Mouse (Mus musculus) forebrain, embryonic 14.5 days (tissue): ENCODE data around the gene Echs1. TPM values are rescaled to one million over a fixed set of nuclear protein-coding genes. Genes with fewer than 3 reads are reported as not detected.

ENCODE experiments used
- ATAC-seq: fragments of 200-750 bp; cut with Nextera tagmentation; 2 replicates; pipeline ENCODE4 v1.8.0; 2017; ENCODE audit warnings: mild to moderate bottlenecking, moderate library complexity
- DNase-seq: peaks from one replicate; pipeline ENCODE4 v3.0.0-alpha.2; 2015; ENCODE audit warnings: low spot score
- H3K27ac ChIP-seq: fragments of 300-500 bp; sonication (generic); 2 replicates; pipeline ENCODE4 v1.5.1; 2014; ENCODE audit warnings: low read depth, mild to moderate bottlenecking, control low read depth, low read length, moderate library complexity
- H3K27me3 ChIP-seq: fragments of 300-500 bp; sonication (generic); replicated peaks from 2 replicates; pipeline ENCODE4 v1.6.1; 2014; ENCODE audit warnings: low read length, control low read depth, mixed read lengths; ENCODE audit not compliant: control insufficient read depth, insufficient read depth
- H3K36me3 ChIP-seq: fragments of 300-500 bp; sonication (generic); 2 replicates; pipeline ENCODE4 v1.6.1; 2014; ENCODE audit warnings: low read length, control low read depth; ENCODE audit not compliant: control insufficient read depth, insufficient read depth
- H3K4me1 ChIP-seq: fragments of 300-500 bp; sonication (generic); 2 replicates; pipeline ENCODE4 v1.6.1; 2014; ENCODE audit warnings: antibody characterized with exemption, low read length, control low read depth; ENCODE audit not compliant: control insufficient read depth, insufficient read depth
- H3K4me2 ChIP-seq: fragments of 300-500 bp; sonication (generic); 2 replicates; pipeline ENCODE4 v1.6.1; 2014; ENCODE audit warnings: mild to moderate bottlenecking, control low read depth, low read length
- H3K4me3 ChIP-seq: fragments of 300-500 bp; sonication (generic); 2 replicates; pipeline ENCODE4 v1.5.1; 2014; ENCODE audit warnings: low read depth, low read length, control low read depth
- H3K9ac ChIP-seq: fragments of 300-500 bp; sonication (generic); 2 replicates; pipeline ENCODE4 v1.6.1; 2014; ENCODE audit warnings: mild to moderate bottlenecking, low read length, control low read depth, moderate library complexity
- H3K9me3 ChIP-seq: fragments of 300-500 bp; sonication (generic); replicated peaks from 2 replicates; pipeline ENCODE4 v1.6.1; 2016; ENCODE audit warnings: low read length, control low read depth, mixed read lengths; ENCODE audit not compliant: control insufficient read depth
- WGBS: fragments of 180-500 bp; shearing (Covaris S2); extraction: QIAGEN DNeasy Blood & Tissue Kit; methylation state at CpG from one replicate; pipeline ENCODE4 v1.1.7; 2014; 5-methylcytosine and 5-hydroxymethylcytosine counted together
- polyA plus RNA-seq: library from polyadenylated mRNA; unstranded; fragments of >200 nt; fragmentation: Nextera tagmentation; extraction: Ambion mirVana; gene quantifications from 2 replicates; pipeline ENCODE4 v1.2.1, GENCODE M21; 2014

Echs1 gene
- polyA plus RNA-seq: 138 and 154 TPM in 2 replicates

GRCm38 (mm10) chr7:140116329-140117054 lies at the start of gene Echs1:
Echs1 (minus strand) TSS chr7:140116476.
- Histone ChIP-seq H3K9ac (peak within 1 kb of the TSS; percentile 90), H3K9me3 (no peaks in the 10 kb centered on the region), H3K27ac (peak within 1 kb of the TSS; percentile 66), H3K4me2 (peak within 1 kb of the TSS; percentile 96), H3K36me3 (peaks cover 15% of the 10 kb centered on the region), H3K27me3 (no peaks in the 10 kb centered on the region), H3K4me3 (peak within 1 kb of the TSS; percentile 76), H3K4me1 (no peaks in the 10 kb centered on the region)
- peak; percentile 94 for ATAC-seq
- WGBS: 4% methylated on average over 28 of the region's 28 CpGs
- DNase-seq: peak; percentile 86

- no peak for DNase-seq
- 76% methylated on average over 7 of the region's 7 CpGs for WGBS
- no peak for ATAC-seq
Measured at GRCm38 (mm10) chr7:140164664-140165063, 48.4 kb upstream of the Echs1 start, which contains the start of gene Olfr522. Olfr522 (minus strand) TSS chr7:140164764.

GRCm38 (mm10) chr7:140160363-140160762 lies 44.1 kb upstream of the Echs1 start:
- Histone ChIP-seq H3K9me3 (no peaks in the 10 kb centered on the region), H3K4me1 (no peaks in the 10 kb centered on the region), H3K4me2 (no peak overlapping the region), H3K27me3 (no peaks in the 10 kb centered on the region), H3K27ac (no peak overlapping the region), H3K36me3 (no peaks in the 10 kb centered on the region), H3K9ac (no peak overlapping the region), H3K4me3 (no peak overlapping the region)
- 80% methylated on average over 3 of the region's 3 CpGs for WGBS
- DNase-seq (no peak), ATAC-seq (no peak)

More at GRCm38 (mm10) chr7:140164664-140165063, 48.4 kb upstream of the Echs1 start, which contains the start of gene Olfr522:
- Histone ChIP-seq H3K9ac (no peak within 1 kb of the TSS), H3K36me3 (no peaks in the 10 kb centered on the region), H3K4me2 (no peak within 1 kb of the TSS), H3K9me3 (no peaks in the 10 kb centered on the region), H3K4me3 (no peak within 1 kb of the TSS), H3K27me3 (no peaks in the 10 kb centered on the region), H3K27ac (no peak within 1 kb of the TSS), H3K4me1 (no peaks in the 10 kb centered on the region)

GRCm38 (mm10) chr7:140154218-140154927 lies 38.1 kb upstream of the Echs1 start, which contains the start of gene Sprn:
Sprn (minus strand) TSS chr7:140154877.
- Histone ChIP-seq H3K4me2 (peak within 1 kb of the TSS; percentile 55), H3K36me3 (no peaks in the 10 kb centered on the region), H3K27ac (peak within 1 kb of the TSS; percentile 60; the same call in 1 of the 2 replicates), H3K9me3 (no peaks in the 10 kb centered on the region), H3K4me3 (peak within 1 kb of the TSS; percentile 36), H3K9ac (peak within 1 kb of the TSS; percentile 67), H3K4me1 (peaks cover 6% of the 10 kb centered on the region; the same call in 1 of the 2 replicates), H3K27me3 (no peaks in the 10 kb centered on the region)
- WGBS: under 1% methylated on average over 28 of the region's 28 CpGs
- DNase-seq (peak; percentile 55), ATAC-seq (peak; percentile 63)

GRCm38 (mm10) chr7:140153829-140154217 lies 37.5 kb upstream of the Echs1 start:
- no peaks in the 10 kb centered on the region for H3K27me3 ChIP-seq
- ATAC-seq (peak; percentile 13), DNase-seq (peak; percentile 5)
- H3K9me3 ChIP-seq: no peaks in the 10 kb centered on the region
- H3K9ac ChIP-seq: peak overlapping the region; percentile 67
- no peak overlapping the region for H3K27ac ChIP-seq
- no peaks in the 10 kb centered on the region for H3K36me3 ChIP-seq
- peak overlapping the region; percentile 55 for H3K4me2 ChIP-seq
- peak overlapping the region; percentile 36 for H3K4me3 ChIP-seq
- 20% methylated on average over 4 of the region's 4 CpGs for WGBS
- peaks cover 6% of the 10 kb centered on the region; the same call in 1 of the 2 replicates for H3K4me1 ChIP-seq

DNA sequence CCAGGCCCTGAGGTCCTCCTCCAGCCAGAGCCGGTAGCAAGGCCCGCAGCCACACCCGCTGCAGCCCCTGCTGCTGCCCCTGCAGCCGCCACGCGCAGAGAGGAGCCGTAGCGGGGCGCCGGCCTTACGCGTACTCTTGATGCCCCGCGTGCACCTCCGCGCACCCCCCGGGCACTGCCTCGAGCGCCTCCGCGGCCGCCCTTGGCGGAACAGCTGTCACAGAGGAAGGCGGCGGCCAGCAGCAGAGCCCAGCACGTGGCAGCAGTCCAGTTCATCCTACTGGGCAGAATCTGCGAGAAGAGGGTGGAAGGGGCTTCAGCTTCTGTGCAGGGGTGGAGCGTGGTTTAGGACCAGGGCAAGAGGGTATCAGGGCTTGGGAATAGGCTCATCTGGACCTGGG lies 37.1 kb upstream of the Echs1 start:
- Histone ChIP-seq H3K4me2 (peak overlapping the region; percentile 55), H3K4me3 (peak overlapping the region; percentile 36), H3K36me3 (no peaks in the 10 kb centered on the region), H3K27ac (no peak overlapping the region), H3K27me3 (no peaks in the 10 kb centered on the region), H3K4me1 (peaks cover 6% of the 10 kb centered on the region; the same call in 1 of the 2 replicates), H3K9ac (peak overlapping the region; percentile 67), H3K9me3 (no peaks in the 10 kb centered on the region)
- ATAC-seq (peak; percentile 47; the same call in 1 of the 2 replicates), DNase-seq (peak; percentile 35)
- 11% methylated on average over 28 of the region's 28 CpGs for WGBS

DNA sequence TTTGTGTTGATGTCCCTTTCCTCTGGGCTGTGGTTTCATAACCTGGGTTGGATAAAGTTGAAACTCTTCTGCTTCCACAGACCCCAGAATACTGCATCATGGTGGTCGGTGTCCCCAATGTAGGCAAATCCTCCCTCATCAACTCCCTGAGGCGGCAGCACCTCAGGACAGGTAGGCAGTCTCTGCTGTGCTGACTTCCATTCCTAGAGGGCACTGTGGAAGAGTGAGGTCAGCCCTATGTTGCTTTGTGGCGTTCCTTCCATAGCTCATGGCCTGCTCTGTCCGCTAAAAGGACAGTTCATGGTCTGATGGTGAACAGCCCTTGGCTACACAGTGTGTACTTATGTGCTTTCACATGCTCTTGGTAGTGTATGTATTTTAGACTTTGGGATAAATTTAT lies 28.3 kb upstream of the Echs1 start:
- Histone ChIP-seq H3K27ac (no peak overlapping the region), H3K27me3 (no peaks in the 10 kb centered on the region), H3K9ac (no peak overlapping the region), H3K4me1 (no peaks in the 10 kb centered on the region), H3K36me3 (peaks cover 7% of the 10 kb centered on the region; the same call in 1 of the 2 replicates), H3K4me2 (no peak overlapping the region), H3K4me3 (no peak overlapping the region), H3K9me3 (no peaks in the 10 kb centered on the region)
- 87% methylated on average over 4 of the region's 4 CpGs for WGBS
- no peak for ATAC-seq
- no peak for DNase-seq

DNA sequence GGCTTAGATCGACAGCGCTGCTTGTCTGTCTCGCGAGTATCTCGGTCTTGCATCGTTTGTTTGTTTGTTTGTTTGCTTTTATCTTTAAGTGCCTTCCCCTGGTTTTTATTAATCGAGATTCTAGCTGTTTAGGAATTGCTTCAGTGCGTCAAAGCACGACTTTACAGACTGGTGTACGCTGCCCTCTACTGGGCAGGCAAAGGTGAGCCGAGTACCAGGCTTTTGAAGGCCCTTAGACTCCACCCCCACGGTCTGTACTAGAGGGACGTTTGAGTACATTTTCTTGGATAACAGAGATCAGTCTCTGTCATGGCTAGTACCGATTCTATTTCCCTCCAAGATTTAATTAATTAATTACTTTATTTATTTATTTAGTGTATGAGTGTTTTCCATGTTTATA lies 25.1 kb upstream of the Echs1 start:
- DNase-seq: peak; percentile 77
- 10% methylated on average over 14 of the region's 14 CpGs for WGBS

More for the DNA sequence above, 25.1 kb upstream of the Echs1 start:
- no peak for ATAC-seq
- H3K27me3 ChIP-seq: no peaks in the 10 kb centered on the region
- H3K9ac ChIP-seq: no peak overlapping the region
- H3K4me2 ChIP-seq: no peak overlapping the region
- no peak overlapping the region for H3K4me3 ChIP-seq
- H3K4me1 ChIP-seq: peaks cover 3% of the 10 kb centered on the region; the same call in 1 of the 2 replicates
- H3K36me3 ChIP-seq: no peaks in the 10 kb centered on the region
- no peaks in the 10 kb centered on the region for H3K9me3 ChIP-seq
- H3K27ac ChIP-seq: no peak overlapping the region
